Mouse (Mus musculus) c-Kit-positive CD71-negative TER-119-negative erythroid progenitor cells, embryonic 14.5 days (primary cell): ENCODE measurements around the gene Acot4.
A peak's percentile ranks its signal among the peaks of the same experiment; 100 is the strongest.
"Not testable (repeated sequence)": the region's sequence is repeated elsewhere in the genome, so short reads cannot be mapped to it uniquely, and the experiment has no call there.

Experiments used
- DNase-seq: peaks from one replicate; pipeline ENCODE4 v3.0.0-alpha.2; 2013; ENCODE audit warnings: low read depth

Gene Acot4

DNA sequence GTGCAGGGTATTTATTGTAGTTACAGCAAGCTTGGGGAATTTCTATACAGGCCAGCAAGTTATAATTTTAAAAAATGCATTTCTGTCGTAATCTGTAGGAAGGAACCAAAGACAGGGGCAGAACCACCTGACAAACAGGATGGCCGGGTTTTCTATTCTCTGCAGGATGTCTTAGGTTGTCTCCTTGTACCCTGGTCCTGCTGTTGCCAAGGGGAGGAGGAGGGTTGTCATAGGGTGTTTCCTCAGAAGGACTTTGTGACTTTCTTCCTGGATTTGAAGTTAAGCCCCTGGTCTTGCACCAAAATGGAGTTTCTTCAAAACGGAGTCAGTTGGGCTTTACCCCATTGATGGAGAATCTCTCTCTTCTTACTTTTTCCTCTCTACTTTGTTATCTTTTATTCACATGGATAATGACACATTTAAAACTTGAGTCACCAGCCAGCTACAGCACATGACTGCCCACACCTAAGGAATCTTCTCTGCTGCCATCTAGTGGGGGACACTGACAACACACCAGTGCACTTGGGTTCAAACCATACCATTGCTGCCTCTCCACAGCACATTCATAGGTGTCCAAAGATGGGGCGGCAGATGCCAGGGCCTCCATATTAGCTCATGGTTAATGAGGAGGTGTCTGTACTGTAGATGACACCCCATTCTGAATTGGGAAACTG lies 7.4 kb upstream of the Acot4 start:
- DNase-seq: peak; percentile 71

DNA sequence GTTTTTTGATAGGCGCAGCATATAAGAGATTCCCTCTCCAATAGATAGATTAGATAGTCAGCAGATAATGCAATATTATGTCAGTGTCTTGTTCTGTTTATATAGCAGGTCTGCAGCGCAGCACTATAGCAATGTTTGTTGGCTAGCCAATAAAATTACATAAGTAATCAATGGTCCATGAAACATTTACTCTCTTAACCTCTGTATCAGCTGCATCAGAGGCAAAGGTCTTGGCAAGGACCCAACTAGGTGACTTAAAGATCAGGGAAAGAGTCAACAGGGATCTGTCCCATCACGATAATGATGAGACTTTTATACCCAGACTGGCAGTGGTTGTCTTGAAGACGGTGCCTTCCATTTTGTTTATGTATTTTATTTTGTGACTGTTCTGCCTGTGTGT lies 5.3 kb upstream of the Acot4 start:
- no peak for DNase-seq

DNA sequence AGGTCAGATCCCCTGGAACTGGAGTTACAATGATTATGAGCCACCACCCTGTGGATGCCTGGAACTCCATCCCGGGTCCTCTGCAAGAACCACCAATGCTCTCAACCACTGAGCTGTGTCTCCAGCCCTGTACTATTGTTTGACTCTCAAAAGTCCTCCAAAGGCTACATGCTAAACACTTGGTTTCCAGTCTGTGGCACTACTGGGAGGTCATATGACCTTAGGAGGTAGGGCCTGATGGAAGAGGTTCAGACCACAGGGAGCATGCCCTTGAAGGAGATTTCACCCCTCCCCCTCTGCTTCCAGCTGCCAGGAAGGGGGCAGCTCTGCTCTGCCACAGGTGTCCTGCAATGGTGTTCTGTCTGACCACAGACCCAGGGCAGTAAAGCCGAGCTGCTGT lies 4.9 kb upstream of the Acot4 start:
- not testable (repeated sequence) for DNase-seq

- no peak for DNase-seq
Observed at GRCm38 (mm10) chr12:84034108-84034507, 4.1 kb upstream of the Acot4 start.

DNA sequence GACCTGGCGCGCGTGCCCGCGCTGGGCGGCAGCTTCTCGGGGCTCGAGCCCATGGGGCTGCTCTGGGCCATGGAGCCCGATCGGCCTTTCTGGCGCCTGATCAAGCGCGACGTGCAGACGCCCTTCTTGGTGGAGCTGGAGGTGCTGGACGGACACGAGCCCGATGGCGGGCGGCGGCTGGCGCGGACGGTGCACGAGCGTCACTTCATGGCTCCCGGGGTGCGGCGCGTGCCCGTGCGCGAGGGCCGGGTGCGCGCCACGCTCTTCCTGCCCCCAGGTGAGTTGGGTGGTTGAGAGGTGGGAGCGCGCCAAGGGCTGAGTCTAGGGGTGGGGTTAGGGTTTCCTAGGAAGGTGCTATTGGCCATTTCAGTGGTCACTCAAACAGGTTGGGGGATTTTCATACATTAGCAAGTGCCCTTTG lies 522 bp downstream of the Acot4 start, which contains the start of gene Gm49366:
Gene Gm49366, plus strand, starts transcription at position 245 of the 421 bp plus-strand sequence.
- not testable (repeated sequence) for DNase-seq

DNA sequence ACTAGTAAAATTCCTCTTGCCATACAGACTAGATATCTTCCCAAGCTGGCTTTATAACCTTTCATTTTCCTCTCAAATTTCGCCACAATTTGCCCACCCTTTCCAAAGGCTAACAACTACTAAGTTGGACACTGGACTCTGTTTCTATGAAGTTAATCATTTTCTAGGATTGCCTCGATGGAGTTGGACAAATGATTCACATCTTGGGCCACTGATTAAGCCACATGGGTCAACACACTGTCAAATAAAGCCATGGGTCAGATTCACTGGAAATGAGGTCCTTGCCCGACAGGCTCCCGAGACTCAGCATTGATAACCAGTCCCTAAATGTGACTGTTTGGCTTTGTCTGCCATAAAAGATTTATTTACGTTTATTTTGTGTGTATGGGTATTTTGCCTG lies 4.1 kb downstream of the Acot4 start:
- no peak for DNase-seq

- DNase-seq: no peak
Observed at GRCm38 (mm10) chr12:84044045-84044444, 5.9 kb downstream of the Acot4 start.

GRCm38 (mm10) chr12:84046906-84047305 lies 8.7 kb downstream of the Acot4 start:
- DNase-seq: no peak

- not testable (repeated sequence) for DNase-seq
Observed at GRCm38 (mm10) chr12:84050744-84051143, 12.6 kb downstream of the Acot4 start.

GRCm38 (mm10) chr12:84051937-84052474 lies 13.8 kb downstream of the Acot4 start, which contains the start of gene Acot3:
TSS of gene Acot3 (plus strand) at chr12:84052144.
- DNase-seq: no peak

DNA sequence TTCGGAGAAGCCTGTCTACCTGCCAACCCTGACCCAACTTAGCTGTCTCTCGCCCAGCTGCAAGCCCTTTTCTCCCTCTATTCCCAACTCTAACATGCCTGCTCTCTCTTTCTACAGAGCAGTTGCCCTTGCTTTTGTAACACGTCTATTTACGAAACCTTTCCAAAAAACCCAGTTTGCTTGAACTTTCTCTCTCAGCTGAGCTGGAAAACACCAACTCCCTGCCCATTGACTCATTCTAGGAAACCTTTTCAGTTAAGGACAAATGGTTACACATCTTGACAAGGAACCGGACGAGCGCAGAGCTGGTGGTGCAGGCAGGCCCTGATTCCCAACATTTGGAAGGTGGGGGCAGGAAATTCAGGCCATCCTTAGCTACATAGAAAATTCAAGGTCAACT lies 14.4 kb downstream of the Acot4 start:
- DNase-seq: no peak

- DNase-seq: no peak
Observed at GRCm38 (mm10) chr12:84053173-84053572, 15.0 kb downstream of the Acot4 start.

GRCm38 (mm10) chr12:84053679-84054391 lies 15.7 kb downstream of the Acot4 start:
- DNase-seq: no peak

- peak; percentile 66 for DNase-seq
Observed at GRCm38 (mm10) chr12:84060946-84061345, 22.8 kb downstream of the Acot4 start.

- no peak for DNase-seq
Observed at GRCm38 (mm10) chr12:84062336-84062735, 24.2 kb downstream of the Acot4 start.

DNA sequence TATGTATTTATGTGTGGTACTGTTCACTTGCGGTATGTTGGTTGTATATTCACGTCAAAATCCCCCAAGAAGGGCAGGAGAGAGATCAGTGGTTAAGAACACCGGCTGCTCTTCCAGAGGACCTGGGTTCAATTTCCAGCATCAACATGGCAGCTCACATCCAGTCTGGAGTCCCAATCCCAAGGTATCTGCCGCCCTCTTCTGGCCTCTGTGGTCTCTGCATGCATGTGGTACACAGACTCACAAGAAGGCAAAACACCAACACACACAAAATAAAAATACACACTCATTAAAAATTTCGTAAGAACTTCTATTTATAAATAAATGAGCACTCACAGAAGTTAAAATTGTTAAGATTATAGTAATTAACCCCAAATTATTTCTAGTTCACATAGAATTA lies 25.0 kb downstream of the Acot4 start:
- DNase-seq: no peak

DNA sequence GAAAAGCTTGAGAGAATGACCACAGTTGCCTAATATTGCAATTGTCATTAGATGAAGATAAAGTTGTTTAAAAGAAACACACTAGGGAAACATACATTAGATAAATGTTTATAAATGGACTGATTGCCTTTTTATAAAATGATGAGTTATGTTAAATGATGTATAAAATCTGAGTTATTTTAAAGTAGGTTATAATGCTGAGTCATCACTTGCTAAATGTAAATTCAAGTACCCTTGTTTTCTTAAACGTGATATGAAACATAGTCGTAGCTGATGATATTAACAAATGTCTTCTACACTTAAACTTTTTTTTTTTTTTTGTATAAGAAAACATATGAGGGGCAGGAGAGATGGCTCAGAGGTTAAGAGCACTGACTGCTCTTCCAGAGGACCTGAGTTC lies 25.7 kb downstream of the Acot4 start:
- no peak for DNase-seq

DNA sequence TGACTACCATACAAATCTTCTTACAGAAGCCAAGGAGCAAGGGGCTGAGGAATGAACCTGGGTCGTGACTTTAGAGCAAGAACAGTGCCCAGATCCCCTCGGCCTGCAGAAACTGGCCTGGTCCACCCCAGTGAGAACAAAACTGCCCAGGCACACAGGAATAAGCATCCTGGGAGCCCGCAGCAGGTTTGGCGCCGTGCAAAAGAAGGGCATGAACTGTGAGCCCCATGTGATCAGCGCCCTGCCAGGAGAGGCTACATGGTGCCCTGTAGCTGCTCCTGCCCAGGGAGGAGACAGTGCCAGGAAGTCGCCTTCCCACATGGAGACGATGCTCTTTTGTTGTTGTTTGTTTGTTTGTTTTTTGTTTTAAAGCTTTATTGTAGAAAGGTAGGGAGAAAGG lies 26.4 kb downstream of the Acot4 start:
- DNase-seq: no peak

- no peak for DNase-seq
Observed at GRCm38 (mm10) chr12:84067752-84068151, 29.6 kb downstream of the Acot4 start.

GRCm38 (mm10) chr12:84068296-84068695 lies 30.1 kb downstream of the Acot4 start:
- DNase-seq: no peak

DNA sequence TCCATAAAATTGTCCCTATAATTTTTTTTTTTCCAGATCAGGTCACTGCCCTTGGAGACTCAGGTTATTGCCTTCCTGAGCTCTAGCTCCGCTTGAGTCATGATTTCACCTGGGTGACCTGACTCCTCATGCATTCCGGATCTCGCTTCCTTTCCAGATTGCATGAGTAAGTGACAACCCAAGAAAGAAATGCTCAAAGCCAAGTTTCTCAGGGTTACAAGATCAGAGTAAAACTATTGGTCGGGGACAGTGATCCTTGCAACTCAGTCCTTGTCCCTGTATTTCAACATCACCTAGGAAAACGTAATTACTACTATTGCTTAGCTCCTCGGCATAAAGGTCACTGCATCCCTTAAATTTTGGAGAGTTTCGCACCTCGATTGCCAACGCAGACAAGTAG lies 30.8 kb downstream of the Acot4 start, which contains the start of gene Acot5:
Gene Acot5, plus strand, starts transcription at position 340 of the 400 bp plus-strand sequence.
- no peak for DNase-seq

DNA sequence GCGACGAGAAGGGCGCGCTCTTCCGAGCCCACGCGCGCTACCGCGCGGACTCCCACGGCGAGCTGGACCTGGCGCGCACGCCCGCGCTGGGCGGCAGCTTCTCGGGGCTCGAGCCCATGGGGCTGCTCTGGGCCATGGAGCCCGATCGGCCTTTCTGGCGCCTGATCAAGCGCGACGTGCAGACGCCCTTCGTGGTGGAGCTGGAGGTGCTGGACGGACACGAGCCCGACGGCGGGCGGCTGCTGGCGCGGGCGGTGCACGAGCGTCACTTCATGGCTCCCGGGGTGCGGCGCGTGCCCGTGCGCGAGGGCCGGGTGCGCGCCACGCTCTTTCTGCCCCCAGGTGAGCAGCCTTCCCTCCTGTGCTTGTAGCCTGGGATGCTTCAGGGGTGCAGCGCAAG lies 31.4 kb downstream of the Acot4 start:
- DNase-seq: not testable (repeated sequence)

DNA sequence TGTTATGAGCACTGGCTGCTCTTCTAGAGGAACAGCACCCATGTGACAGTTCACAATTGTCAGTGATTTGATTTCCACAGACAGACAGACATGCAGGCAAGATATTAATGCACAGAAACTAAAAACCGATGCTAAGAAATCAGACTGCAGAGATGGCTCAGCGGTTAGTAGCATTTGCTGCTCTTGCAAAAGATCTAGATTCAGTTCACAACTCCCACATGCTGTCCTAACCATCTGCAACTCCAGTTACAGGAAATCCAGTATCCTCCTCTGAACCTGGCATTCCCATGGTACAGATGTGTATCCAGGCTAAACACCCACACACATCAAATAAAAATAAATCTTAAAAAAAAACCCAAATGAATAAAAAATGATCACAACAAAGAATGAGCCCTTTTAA lies 33.5 kb downstream of the Acot4 start:
- no peak for DNase-seq
